Mouse (Mus musculus) A20 (cell line): ENCODE results near the gene Sncb.
"Not testable (repeated sequence)": the region's sequence is repeated elsewhere in the genome, so short reads cannot be mapped to it uniquely, and the experiment has no call there.

ENCODE experiments used
- DNase-seq: peaks from one replicate; pipeline ENCODE4 v3.0.0-alpha.2; 2011; ENCODE audit warnings: low read depth, low spot score

Sncb gene

GRCm38 (mm10) chr13:54766192-54766768, at the start of gene Sncb:
Sncb (minus strand) TSS chr13:54766595.
- peak; percentile 70 for DNase-seq

- no peak for DNase-seq
Observed at GRCm38 (mm10) chr13:54813381-54813780, 47.0 kb upstream of the Sncb start.

- DNase-seq, result no peak
Observed at GRCm38 (mm10) chr13:54811476-54811875, 45.1 kb upstream of the Sncb start.

- DNase-seq, result no peak
Observed at GRCm38 (mm10) chr13:54808067-54808466, 41.7 kb upstream of the Sncb start.

- DNase-seq, result no peak
Observed at GRCm38 (mm10) chr13:54806434-54806976, 40.1 kb upstream of the Sncb start.

- no peak for DNase-seq
Observed at GRCm38 (mm10) chr13:54805134-54805838, 38.9 kb upstream of the Sncb start.

- no peak for DNase-seq
Observed at GRCm38 (mm10) chr13:54803010-54803409, 36.6 kb upstream of the Sncb start.

- no peak for DNase-seq
Observed at GRCm38 (mm10) chr13:54800206-54800605, 33.8 kb upstream of the Sncb start.

- DNase-seq, result peak; percentile 73
Observed at GRCm38 (mm10) chr13:54799701-54800100, 33.3 kb upstream of the Sncb start.

GRCm38 (mm10) chr13:54798740-54799139, 32.3 kb upstream of the Sncb start:
- DNase-seq, result no peak

- no peak for DNase-seq
Observed at GRCm38 (mm10) chr13:54797861-54798643, 31.7 kb upstream of the Sncb start.

- DNase-seq, result peak; percentile 48
Observed at GRCm38 (mm10) chr13:54797356-54797755, 31.0 kb upstream of the Sncb start.

GRCm38 (mm10) chr13:54794843-54795242, 28.4 kb upstream of the Sncb start:
- DNase-seq, result no peak

- no peak for DNase-seq
Observed at GRCm38 (mm10) chr13:54794002-54794577, 27.7 kb upstream of the Sncb start.

GRCm38 (mm10) chr13:54792259-54793230, 26.1 kb upstream of the Sncb start:
- DNase-seq, result peak; percentile 55

GRCm38 (mm10) chr13:54789561-54790397, 23.4 kb upstream of the Sncb start:
- DNase-seq, result no peak

- DNase-seq, result peak; percentile 100
Observed at GRCm38 (mm10) chr13:54788740-54789560, 22.6 kb upstream of the Sncb start, which contains the start of gene Tspan17. Tspan17 (plus strand) TSS chr13:54789377.

- not testable (repeated sequence) for DNase-seq
Observed at GRCm38 (mm10) chr13:54787591-54787990, 21.2 kb upstream of the Sncb start.

- DNase-seq, result no peak
Observed at GRCm38 (mm10) chr13:54783698-54784097, 17.3 kb upstream of the Sncb start, which contains the start of gene Eif4e1b. Eif4e1b (plus strand) TSS chr13:54783998.
